Mouse (Mus musculus): ENCODE measurements at regions not wholly inside any gene's neighbourhood (a gene's known extent, or its start where the extent isn't known, plus 50 kb on each side); places are given as distances from the start of the nearest gene placed in this dataset.

DNA sequence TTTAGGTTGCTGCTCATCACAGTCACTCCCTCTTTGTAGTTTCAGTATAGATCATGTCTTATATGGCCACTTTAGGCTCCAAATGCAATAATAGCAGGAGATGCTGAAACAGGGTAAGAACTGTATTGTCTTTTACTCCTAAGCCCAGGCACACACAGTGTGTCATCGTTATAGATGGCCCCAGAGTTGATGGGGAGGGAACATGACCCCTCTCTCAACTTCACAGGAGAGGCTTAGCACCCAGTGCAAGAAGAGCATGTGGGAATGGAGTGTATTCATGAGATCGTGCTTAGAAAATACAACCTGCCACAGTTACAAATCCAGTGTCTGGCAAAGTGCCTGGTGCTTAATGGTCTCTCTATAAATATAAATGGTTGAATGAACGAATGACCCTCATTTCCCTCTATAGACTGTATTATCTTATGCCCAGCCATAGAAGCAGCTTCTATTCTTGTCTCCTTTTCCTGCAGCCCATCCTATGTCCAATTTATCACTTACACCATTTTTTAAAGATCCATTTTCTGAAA, 363.0 kb downstream of the Sorl1 start:
- DNase-seq = no peak

DNA sequence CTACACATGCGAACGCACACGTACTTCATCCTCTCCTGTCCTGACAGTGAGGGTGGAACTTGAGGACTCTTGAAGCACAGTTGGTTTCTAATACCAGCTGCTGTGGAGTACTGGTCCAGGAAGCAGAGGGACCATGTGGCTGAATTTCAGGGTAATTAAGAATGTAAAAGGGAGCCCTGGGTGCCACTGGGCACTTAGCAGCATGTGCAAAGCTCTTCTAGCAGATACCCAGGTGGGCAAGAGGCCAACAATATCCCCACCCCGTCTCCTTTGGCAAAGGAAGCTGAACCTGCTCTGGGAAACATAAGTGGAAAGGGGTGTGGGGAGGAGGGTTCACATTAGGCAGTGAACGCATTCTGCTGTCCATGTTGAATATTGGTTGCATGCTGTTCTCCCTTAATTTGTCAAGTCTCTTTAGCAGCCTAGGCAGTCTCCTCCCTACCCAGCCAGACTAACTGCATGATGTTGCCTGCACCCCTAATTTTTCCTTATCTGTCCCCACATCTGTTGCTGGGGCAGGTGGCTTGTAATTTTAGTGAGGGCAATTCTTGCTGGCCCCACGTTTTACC, 369.6 kb downstream of the Sorl1 start:
- no peak for DNase-seq

DNA sequence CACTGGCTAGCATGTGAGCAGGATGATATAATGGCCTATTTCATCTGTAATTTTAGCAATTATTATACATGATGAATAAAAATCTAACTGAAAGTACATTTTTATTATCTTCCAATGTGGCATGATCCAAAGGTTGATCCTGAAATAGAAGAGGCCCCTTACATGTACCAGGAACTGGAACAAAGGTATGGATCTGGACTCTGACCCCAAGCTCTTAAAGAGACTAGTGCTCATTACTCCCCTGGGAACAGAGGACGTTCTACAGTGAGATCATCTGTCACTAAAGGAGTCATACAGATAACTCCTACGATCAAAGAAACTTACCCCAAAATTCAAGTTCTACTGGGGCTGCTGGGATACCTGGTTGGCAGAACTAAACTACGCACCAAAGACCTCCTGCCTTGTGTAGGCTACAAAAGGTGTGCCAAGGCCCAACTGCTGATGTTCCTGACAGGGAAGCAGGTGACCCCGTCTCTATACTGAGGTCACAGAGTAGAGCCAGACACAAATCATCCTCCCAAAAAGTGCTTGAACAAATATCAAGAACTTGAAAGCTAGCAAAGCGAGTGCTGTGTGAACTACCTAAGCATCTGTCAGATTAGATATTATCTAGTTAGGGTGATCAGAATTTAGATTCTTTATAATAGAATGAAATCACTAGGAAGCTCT, 378.0 kb downstream of the Sorl1 start:
- no peak for DNase-seq

DNA sequence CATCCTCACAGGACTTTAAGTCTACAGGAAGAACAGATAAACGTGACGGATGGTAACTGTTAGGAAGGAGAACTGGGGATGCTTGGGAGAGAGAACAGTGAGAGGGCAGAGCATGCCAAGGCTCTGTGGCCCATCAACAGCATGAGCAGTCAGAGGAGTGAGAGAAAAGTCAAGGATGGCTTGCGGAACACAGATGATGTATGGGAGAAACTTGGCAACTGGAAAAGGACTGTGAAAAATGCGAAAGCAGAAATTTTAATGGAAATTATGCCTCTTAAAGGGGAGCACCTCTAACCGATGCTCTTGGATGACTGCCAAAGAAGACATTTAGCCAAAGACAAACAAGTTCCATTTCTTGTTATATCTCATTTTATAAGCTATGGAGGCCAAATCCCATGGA, 382.6 kb downstream of the Sorl1 start:
- no peak for DNase-seq

DNA sequence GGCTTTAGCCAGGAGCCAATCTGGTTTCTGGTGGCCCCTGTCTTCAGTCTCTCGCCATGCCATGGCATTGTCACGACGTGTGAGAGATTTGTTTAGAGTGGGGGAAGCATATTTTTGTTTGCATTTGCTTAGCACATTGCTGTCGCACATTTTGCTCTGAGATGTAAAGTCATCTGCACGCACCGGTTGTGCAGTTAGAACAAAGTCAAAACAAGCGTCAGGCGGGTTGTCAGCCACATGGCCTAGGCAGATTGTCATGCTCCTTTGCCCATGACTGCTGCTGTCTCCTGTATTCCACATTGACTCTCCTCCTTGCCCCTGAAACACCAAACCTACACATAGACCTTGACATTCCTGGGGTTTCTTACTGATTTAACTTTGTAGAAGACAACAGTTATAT, 383.6 kb downstream of the Sorl1 start:
- no peak for DNase-seq

DNA sequence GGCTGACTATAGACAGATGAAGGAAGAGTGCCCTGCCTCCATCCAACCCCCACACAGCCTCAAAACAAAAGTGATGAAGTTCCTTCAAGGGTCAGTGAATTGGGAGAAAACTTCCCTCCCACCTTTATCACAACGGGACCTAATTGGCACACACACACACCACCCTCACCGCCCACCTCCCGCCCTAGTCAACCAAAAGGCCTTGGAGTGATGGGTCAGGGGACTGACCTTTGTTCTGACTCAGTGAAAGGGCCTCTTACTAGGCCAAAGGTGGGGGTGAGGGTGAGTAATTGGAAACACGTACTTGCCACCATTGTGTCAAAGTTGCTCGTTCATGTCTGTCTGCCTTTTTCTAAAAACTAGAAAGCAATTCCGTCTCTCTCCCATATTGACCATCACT, 386.4 kb downstream of the Sorl1 start:
- no peak for DNase-seq

DNA sequence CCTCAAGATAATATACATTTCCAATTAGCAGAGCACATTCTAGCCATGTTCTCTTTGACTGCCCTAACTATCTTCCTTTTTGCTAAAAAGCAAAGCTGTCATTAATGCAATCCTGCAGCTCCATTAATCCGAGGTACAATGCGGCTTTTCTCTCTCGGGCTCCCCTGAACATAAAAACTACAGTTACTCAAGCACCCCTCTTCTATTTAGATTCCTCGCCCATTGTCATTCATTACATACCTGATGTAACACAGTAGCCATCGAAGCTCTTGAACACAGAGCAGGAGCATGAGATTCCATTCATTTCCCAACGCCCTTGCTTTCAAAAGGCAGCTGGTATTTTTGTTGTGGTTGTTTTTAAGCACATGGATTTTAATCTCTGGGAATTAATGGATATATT, 387.2 kb downstream of the Sorl1 start:
- DNase-seq = no peak

DNA sequence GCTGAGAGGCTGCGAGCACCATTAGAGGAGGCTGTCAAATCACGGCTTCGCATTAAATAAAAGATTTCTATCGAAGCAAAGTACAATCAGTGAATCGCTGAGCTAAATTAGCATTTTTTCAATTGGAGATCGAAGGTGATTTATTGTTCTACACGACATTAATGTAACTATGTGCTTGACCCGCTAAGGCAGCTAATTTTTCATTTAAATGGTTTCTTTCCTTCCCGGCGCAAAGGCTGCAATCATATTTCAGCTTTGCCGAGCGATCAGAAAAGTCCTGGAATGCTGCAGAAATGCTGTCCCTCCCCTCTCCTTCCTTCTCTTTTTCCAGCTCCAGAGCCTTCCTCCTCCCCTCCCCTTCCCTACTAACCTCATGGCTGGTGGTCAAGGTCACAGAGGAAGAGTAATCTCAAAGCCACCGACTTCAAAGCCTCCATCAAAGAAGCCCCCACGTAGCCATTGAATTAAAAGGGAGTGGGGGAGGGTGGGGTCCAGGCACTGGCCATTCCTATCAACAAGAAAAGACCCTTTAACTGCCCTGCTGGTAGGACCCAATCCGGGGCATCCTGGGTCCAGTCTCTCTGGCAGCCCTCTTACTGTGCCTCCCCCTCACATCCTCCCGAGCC, 387.8 kb downstream of the Sorl1 start:
- DNase-seq = peak in 1 of 2 experiments; percentile 1

DNA sequence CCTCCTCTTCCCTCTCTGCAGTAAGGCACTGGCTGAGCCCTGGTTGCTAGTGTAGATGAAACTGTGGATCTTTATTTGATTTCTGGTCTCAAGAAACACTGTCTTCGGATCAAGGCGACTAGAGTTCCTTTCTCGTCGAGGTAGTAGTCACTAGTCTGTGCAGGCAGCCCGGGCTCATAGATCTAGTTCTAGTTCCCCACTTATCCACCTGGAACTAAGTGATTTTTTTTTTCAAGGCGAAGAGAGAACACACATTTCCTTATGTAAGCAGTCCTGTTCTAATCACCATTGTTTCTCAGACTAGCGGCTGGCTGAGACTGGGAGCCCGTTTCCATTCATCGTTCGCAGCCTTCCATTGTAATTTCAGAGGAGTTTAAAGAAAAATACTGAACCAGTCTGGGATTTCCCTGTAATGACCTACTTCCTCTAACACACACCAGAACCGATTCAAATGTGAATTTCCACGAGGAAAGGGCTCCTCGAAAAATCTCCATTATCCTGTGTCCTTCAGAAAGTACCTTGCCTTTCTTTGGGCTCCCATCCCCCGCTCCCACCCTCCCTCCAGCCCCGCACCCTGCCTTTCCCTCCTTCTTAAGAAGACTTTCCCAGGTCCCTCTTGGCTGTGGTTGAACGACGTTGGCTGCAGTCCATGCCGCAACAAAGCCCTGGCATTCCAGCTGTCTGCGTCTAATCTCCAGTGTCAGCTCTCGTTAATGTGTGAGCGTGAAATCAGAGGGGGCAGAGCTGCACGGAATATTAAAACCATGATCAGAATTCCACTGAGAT, 388.5 kb downstream of the Sorl1 start:
- peak; percentile 28 to 32 for DNase-seq

DNA sequence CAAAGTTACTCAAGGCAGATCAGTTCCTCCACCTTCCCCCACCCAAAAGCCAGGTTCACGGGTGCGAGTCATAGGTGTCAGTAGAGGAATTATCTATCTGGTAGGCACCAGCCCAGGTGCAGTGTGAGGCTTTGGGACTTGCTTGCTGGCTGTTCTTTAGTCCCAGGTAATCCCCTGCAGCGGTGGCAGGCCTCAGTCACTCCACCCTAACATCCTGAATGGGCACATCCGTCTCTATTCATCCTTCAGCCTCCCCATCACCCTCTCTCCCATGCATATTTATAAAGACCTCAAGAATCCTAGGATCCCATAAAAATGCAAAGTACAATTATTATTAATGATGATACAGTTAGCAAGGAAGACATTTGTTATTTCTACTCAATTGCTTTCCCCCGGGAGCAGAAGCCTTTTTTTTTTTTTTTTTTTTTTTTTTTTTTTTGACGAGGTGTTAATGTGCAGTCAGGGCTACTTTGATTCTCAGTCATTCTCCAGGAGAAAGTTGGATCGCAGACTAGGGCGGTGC, 389.1 kb downstream of the Sorl1 start:
- DNase-seq = no peak

DNA sequence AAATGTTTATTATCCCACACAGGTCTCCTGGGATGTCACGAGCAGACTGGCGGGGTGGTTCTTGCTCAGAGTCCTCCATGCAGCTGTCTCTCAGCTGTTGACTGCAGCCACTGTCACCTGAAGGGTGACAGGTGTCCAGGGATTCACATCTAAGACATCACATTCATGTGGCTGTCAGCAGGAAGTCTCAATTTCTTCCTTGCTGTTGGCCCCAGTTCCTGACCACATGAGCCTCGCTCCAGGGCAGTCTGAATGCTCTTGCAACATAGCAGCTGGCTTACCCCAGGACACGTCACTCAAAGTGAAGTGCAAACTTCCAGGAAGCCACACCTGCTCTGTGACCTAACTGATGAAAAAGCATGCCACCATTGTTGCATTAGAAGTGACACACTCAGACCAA, 402.5 kb downstream of the Sorl1 start:
- no peak for DNase-seq

DNA sequence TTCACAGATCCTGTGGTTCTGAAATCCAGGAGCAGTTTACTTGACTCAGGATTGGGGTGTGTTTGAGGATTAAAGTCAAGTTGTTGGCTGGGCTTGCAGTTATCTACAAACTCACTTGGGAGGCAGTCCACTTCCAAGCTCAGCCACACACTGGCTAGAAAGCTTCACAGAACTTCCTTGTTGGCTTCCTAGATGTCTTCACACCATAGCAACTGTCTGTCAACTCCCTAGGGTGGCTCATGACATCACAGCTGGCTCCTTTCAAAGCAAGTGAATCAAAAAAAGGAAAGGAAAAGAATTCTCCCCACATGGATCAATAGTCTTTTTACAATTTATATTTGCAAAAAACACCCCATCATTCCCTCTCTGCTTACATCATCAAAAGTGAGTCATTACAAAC, 408.9 kb downstream of the Sorl1 start:
- no peak for DNase-seq

DNA sequence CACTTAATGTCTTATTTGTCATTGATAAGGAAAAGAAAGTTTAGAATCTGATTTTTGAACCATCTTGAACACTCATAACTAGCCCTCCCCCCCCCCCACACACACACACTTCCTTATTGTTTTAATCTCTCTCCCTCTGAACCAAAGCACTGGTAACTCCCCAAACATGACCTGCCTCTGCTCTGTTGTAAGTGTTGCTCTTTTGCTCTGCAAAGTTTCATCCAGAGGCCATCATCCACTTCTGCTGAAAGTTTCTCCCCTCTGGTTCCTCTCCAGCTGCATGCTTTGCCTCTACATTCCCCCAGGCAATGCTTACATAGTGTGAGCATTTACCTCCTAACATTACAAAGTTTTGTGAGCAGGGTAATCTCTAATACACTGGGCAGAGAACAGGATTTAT, 418.1 kb downstream of the Sorl1 start:
- DNase-seq = no peak

DNA sequence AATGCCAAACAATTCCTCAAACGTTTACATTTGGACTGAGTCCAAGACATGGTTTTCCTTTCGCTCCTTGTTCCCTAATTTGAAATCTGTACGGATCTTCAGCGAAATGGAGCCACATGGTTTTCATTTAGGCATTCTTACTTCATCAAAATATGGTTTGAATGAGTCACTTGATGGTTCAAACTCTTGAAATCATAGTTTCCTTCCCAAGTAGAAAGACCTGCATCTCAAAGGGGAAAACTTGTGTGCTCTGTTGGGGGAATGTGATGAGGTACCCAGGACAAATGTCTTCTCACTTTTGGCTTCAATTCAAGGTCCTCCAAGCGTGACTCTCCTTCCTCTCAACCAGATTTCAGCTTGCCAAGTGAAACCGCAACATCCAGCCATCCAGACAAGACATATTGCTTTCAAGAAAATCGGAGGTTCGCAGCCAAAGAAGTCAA, 418.6 kb downstream of the Sorl1 start:
- no peak for DNase-seq

DNA sequence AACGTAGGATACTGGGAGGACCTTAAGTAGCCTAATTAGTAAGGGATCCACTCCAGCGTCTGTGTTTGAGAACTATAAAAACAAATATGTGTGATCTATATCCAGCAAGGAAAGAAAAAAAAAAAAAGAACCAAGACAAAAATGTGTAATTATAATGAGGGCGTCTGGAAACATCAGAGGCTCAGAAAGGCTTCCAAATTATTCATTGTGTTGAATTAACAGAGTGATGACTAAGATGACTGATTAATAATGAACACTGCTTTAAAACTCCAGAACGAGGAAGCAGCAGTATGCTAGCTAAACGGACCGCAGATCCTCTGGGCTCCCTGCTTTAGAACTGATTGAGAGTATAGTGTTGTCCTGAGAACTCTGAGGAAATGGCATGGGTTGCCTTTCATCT, 421.0 kb downstream of the Sorl1 start:
- no peak for DNase-seq

DNA sequence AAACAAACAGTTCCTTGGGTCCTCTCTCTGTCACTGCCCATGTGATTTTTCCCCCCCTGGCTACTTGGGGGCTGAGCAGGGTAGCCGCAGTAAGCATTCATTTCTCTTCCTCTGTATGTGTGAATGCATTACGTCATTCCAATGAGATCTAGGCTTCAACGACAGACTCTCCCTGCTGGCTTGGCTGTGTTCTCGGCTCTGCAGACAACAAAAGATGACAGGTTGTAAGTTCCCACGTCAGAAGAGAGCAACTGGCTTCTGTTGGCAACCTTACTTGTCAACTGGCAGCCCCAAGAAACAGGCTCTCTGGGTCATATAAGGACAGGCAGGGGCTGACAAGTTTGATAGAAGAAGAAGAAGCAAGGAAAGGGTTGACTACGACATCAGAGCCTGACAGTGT, 423.4 kb downstream of the Sorl1 start:
- DNase-seq = no peak

DNA sequence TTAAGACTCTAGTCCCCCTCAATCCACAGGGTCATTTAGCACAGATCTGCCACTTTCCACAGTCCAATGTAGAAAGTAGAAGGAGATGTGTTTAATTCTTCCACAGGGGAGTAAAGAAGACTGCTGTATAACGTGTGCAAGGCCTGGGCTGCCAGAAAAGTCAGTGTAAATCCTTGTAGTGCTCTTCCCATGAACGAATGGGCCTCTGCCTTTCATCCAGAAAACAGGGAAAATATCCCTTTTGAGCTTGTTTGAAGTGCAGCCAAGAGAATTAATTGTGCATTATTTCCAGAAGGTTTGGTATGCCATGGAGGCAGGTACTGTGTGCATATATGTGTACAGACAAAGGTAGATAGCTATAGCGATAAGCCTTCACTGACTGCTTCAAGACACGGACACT, 425.1 kb downstream of the Sorl1 start:
- no peak for DNase-seq

DNA sequence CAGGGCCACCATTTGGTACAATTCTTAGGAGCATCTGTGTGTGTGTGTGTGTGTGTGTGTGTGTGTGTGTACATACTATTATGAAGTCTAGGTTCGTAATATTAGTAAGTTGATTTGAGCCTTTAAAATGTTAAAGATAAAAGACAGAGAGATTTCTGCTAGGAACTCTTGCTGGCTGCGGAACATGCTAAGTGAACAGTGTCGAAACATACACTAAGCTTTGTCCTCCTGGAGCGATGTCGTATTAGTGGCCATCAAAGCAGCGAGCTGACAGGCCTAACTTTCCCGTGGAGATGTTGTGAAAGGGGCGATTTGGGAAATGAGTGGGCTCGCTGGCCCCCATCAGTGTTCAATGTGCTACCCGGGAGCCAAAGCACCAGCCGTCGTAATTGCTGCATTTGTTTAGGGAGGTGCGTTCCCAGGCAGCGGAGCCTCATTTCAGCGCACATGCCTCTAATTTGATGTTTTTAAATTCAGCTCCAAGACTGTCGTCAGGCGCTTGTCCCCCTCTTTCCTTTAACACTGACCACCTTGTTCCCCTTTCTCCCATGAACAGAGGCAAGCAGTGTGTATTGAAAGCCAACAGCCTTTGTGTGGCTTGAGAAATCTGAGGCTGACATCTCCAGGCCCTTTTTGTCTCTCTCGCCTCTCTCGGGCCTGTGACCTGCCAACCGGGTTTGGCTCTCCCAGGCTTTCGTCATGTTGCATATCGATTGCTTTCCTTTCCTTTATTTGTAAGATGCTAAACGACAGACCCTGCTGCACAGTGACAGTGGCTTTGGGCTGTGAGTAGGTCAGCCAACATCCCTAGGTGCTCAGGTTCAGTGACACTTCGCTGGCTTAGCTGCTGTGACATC, 426.3 kb downstream of the Sorl1 start:
- no peak for DNase-seq

DNA sequence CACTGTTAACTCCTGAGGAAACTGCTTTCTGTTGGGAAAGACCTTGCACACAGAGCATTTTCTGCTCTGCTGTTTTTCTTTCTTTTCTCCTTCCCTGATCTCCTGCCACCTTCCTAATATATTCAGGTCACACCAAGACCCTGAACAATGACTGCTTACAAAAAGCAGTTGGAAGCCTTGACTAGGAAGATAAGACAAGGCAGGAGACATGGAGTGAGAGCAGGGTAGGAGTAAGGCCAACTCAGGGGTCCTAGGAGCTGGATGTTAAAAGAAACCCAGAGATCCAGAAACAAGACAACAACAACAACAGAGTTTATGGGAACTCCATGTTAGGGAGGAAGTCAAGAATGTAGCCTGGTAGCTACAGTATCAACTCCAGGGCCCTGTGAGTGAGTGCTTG, 426.9 kb downstream of the Sorl1 start:
- DNase-seq = no peak

DNA sequence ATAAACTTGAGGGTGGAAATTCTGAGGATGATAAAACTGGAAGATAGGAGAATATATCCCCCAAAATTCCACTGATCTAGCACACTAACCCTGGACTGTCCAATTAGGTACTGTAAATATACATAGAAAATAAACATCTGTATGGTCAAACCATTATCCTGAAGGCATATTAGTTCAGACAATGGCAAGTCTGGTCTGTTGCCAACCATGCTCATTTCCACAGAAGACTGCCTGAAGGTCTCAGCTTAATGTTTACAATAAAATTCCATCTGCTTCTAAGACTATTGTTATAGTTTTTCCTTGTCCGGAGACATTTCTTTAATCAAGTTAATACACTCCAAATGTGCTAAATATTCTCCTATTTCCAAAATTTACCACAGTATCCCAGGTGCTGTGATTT, 441.2 kb downstream of the Sorl1 start:
- DNase-seq = no peak

DNA sequence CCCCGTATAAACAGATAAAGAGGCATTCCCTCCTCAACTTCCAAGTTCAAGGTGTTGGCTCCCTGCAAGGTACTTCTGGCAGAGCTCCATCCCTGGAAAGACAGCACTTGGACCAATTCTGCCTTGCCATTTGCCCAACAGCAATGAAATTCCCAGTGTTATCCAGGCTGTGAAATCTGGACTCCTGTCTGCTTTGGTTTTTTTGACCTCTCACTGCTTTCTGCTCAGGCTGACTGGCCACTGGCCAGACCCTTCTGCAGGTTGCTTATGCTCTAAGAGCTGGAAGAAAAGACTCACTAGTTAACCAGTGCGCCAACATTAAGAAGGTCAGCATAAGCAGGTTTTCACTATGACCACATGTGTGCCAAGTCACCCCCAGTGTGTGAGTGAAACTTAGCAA, 448.4 kb downstream of the Sorl1 start:
- no peak for DNase-seq

DNA sequence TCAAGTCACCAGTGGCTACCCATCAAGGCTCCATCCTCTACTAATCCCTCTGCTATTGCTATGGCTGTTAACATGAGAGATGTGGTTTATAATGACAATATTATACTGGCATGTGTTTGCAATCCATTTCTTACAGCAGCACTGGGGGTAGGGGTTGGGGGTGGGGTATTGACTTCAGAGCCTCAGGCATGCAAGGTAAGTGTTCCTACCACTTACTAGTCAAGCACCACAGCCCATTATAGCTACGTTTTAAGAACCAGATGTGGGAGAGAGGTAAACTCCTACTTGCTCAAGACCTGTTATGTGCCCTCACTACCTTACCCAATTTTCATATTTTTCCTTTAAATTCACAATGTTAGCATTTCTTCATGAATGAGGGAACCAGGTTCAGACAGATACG, 451.1 kb downstream of the Sorl1 start:
- DNase-seq = no peak
